Mouse (Mus musculus) kidney, embryonic 15.5 days (tissue): ENCODE data around the gene Mllt6. TPM values are rescaled to one million over a fixed set of nuclear protein-coding genes. Genes with fewer than 3 reads are reported as not detected.

ENCODE experiments used
- ATAC-seq: fragments of 200-750 bp; cut with Nextera tagmentation; replicated peaks from 2 replicates; pipeline ENCODE4 v1.8.0; 2017; ENCODE audit warnings: moderate TSS enrichment; ENCODE audit not compliant: low FRiP score
- H3K27ac ChIP-seq: fragments of 300-500 bp; sonication (generic); 2 replicates; pipeline ENCODE4 v1.5.1; 2015; ENCODE audit warnings: mild to moderate bottlenecking, inconsistent platforms
- H3K27me3 ChIP-seq: fragments of 300-500 bp; sonication (generic); 2 replicates; pipeline ENCODE4 v1.6.1; 2015; ENCODE audit warnings: inconsistent platforms
- H3K36me3 ChIP-seq: fragments of 300-500 bp; sonication (generic); 2 replicates; pipeline ENCODE4 v1.6.1; 2015; ENCODE audit warnings: inconsistent platforms
- H3K4me1 ChIP-seq: fragments of 300-500 bp; sonication (generic); 2 replicates; pipeline ENCODE4 v1.6.1; 2015; ENCODE audit warnings: inconsistent platforms
- H3K4me2 ChIP-seq: fragments of 300-500 bp; sonication (generic); 2 replicates; pipeline ENCODE4 v1.6.1; 2015; ENCODE audit warnings: moderate library complexity, mild to moderate bottlenecking, inconsistent platforms
- H3K4me3 ChIP-seq: fragments of 300-500 bp; sonication (generic); replicated peaks from 2 replicates; pipeline ENCODE4 v1.5.1; 2015; ENCODE audit warnings: mild to moderate bottlenecking, inconsistent platforms
- H3K9ac ChIP-seq: fragments of 300-500 bp; sonication (generic); 2 replicates; pipeline ENCODE4 v1.6.1; 2015; ENCODE audit warnings: mild to moderate bottlenecking, inconsistent platforms
- H3K9me3 ChIP-seq: fragments of 300-500 bp; sonication (generic); replicated peaks from 2 replicates; pipeline ENCODE4 v1.6.1; 2016; ENCODE audit warnings: inconsistent platforms
- WGBS: fragments of 180-500 bp; shearing (Covaris S2); methylation state at CpG from one replicate; pipeline ENCODE4 v1.1.7; 2015; ENCODE audit warnings: mixed read lengths; 5-methylcytosine and 5-hydroxymethylcytosine counted together
- polyA plus RNA-seq: library from polyadenylated mRNA; unstranded; fragments of >200 nt; fragmentation: Nextera tagmentation; extraction: Ambion mirVana; gene quantifications from 2 replicates; pipeline ENCODE4 v1.2.1, GENCODE M21; 2015

The Mllt6 gene
- polyA plus RNA-seq, 1 experiment from 2014 or later = 3.9 TPM

- H3K4me3 ChIP-seq = no peak overlapping the region
- WGBS = 86% methylated on average over 8 of the region's 8 CpGs
Observed at GRCm38 (mm10) chr11:97713896-97714295, 50.7 kb downstream of the Mllt6 start.

GRCm38 (mm10) chr11:97714356-97714755 is 51.1 kb downstream of the Mllt6 start:
- peaks cover 79% of the 10 kb centered on the region for H3K36me3 ChIP-seq
- no peak overlapping the region for H3K4me3 ChIP-seq
- H3K4me1 ChIP-seq = no peaks in the 10 kb centered on the region
- H3K9ac ChIP-seq = no peak overlapping the region
- H3K4me2 ChIP-seq = no peak overlapping the region
- no peaks in the 10 kb centered on the region for H3K9me3 ChIP-seq
- no peak overlapping the region for H3K27ac ChIP-seq
- no peaks in the 10 kb centered on the region for H3K27me3 ChIP-seq
- 95% methylated on average over 3 of the region's 3 CpGs for WGBS
- ATAC-seq = no peak

More at GRCm38 (mm10) chr11:97713896-97714295, 50.7 kb downstream of the Mllt6 start:
- H3K4me1 ChIP-seq = no peaks in the 10 kb centered on the region
- no peak overlapping the region for H3K9ac ChIP-seq
- no peak overlapping the region for H3K27ac ChIP-seq
- H3K36me3 ChIP-seq = peaks cover 79% of the 10 kb centered on the region
- no peaks in the 10 kb centered on the region for H3K27me3 ChIP-seq
- no peak for ATAC-seq
- no peaks in the 10 kb centered on the region for H3K9me3 ChIP-seq
- H3K4me2 ChIP-seq = no peak overlapping the region

GRCm38 (mm10) chr11:97714784-97715760 is 51.9 kb downstream of the Mllt6 start:
- Histone ChIP-seq H3K9ac (no peak overlapping the region), H3K4me1 (no peaks in the 10 kb centered on the region), H3K4me2 (no peak overlapping the region), H3K36me3 (peaks cover 84% of the 10 kb centered on the region), H3K27me3 (no peaks in the 10 kb centered on the region), H3K9me3 (no peaks in the 10 kb centered on the region), H3K27ac (no peak overlapping the region), H3K4me3 (no peak overlapping the region)
- no peak for ATAC-seq
- WGBS = 89% methylated on average over 14 of the region's 14 CpGs

GRCm38 (mm10) chr11:97716021-97716420 is 52.8 kb downstream of the Mllt6 start:
- Histone ChIP-seq H3K27me3 (no peaks in the 10 kb centered on the region), H3K9ac (no peak overlapping the region), H3K27ac (no peak overlapping the region), H3K4me2 (no peak overlapping the region), H3K36me3 (peaks cover 90% of the 10 kb centered on the region), H3K9me3 (no peaks in the 10 kb centered on the region), H3K4me3 (no peak overlapping the region), H3K4me1 (no peaks in the 10 kb centered on the region)
- 83% methylated on average over 8 of the region's 8 CpGs for WGBS
- no peak for ATAC-seq

- Histone ChIP-seq H3K4me1 (peaks cover 2% of the 10 kb centered on the region; the same call in 1 of the 2 replicates), H3K27ac (no peak overlapping the region), H3K4me2 (no peak overlapping the region), H3K9me3 (no peaks in the 10 kb centered on the region), H3K27me3 (no peaks in the 10 kb centered on the region), H3K9ac (no peak overlapping the region), H3K36me3 (peaks cover 90% of the 10 kb centered on the region), H3K4me3 (no peak overlapping the region)
- ATAC-seq = no peak
- 81% methylated on average over 26 of the region's 26 CpGs for WGBS
Observed at GRCm38 (mm10) chr11:97717369-97718280, 54.4 kb downstream of the Mllt6 start.

- no peak overlapping the region for H3K4me3 ChIP-seq
- no peak overlapping the region for H3K4me2 ChIP-seq
- ATAC-seq = no peak
- H3K27ac ChIP-seq = no peak overlapping the region
- no peaks in the 10 kb centered on the region for H3K27me3 ChIP-seq
- H3K36me3 ChIP-seq = peaks cover 89% of the 10 kb centered on the region
- peaks cover 5% of the 10 kb centered on the region; the same call in 1 of the 2 replicates for H3K4me1 ChIP-seq
- 69% methylated on average over 15 of the region's 15 CpGs for WGBS
- no peak overlapping the region for H3K9ac ChIP-seq
- no peaks in the 10 kb centered on the region for H3K9me3 ChIP-seq
Observed at GRCm38 (mm10) chr11:97718281-97718860, 55.2 kb downstream of the Mllt6 start.

- Histone ChIP-seq H3K9me3 (no peaks in the 10 kb centered on the region), H3K27me3 (no peaks in the 10 kb centered on the region), H3K4me1 (peaks cover 9% of the 10 kb centered on the region; the same call in 1 of the 2 replicates), H3K4me2 (no peak overlapping the region), H3K36me3 (peaks cover 88% of the 10 kb centered on the region), H3K9ac (no peak overlapping the region), H3K27ac (no peak overlapping the region), H3K4me3 (no peak overlapping the region)
- WGBS = 85% methylated on average over 4 of the region's 4 CpGs
- ATAC-seq = no peak
Observed at GRCm38 (mm10) chr11:97719041-97719440, 55.8 kb downstream of the Mllt6 start.

- WGBS = 83% methylated on average over 4 of the region's 4 CpGs
- Histone ChIP-seq H3K4me3 (no peak overlapping the region), H3K9me3 (no peaks in the 10 kb centered on the region), H3K4me1 (peaks cover 9% of the 10 kb centered on the region; the same call in 1 of the 2 replicates), H3K4me2 (no peak overlapping the region), H3K27me3 (no peaks in the 10 kb centered on the region), H3K9ac (no peak overlapping the region), H3K36me3 (peaks cover 95% of the 10 kb centered on the region), H3K27ac (no peak overlapping the region)
- ATAC-seq = no peak
Observed at GRCm38 (mm10) chr11:97721338-97721737, 58.1 kb downstream of the Mllt6 start.

GRCm38 (mm10) chr11:97723709-97724108 is 60.5 kb downstream of the Mllt6 start:
- peaks cover 9% of the 10 kb centered on the region; the same call in 1 of the 2 replicates for H3K4me1 ChIP-seq
- H3K9me3 ChIP-seq = no peaks in the 10 kb centered on the region
- peak overlapping the region; percentile 24; the same call in 1 of the 2 replicates for H3K27ac ChIP-seq
- ATAC-seq = peak; percentile 58; the same call in 1 of the 2 replicates
- no peak overlapping the region for H3K4me2 ChIP-seq
- H3K36me3 ChIP-seq = peaks cover 97% of the 10 kb centered on the region
- H3K4me3 ChIP-seq = no peak overlapping the region
- no peaks in the 10 kb centered on the region for H3K27me3 ChIP-seq
- 69% methylated on average over 7 of the region's 7 CpGs for WGBS
- H3K9ac ChIP-seq = no peak overlapping the region

GRCm38 (mm10) chr11:97728311-97728710 is 65.1 kb downstream of the Mllt6 start:
- 62% methylated on average over 7 of the region's 7 CpGs for WGBS
- peaks cover 5% of the 10 kb centered on the region; the same call in 1 of the 2 replicates for H3K4me1 ChIP-seq
- H3K36me3 ChIP-seq = peaks cover 90% of the 10 kb centered on the region
- no peaks in the 10 kb centered on the region for H3K27me3 ChIP-seq
- H3K9ac ChIP-seq = no peak overlapping the region
- H3K27ac ChIP-seq = no peak overlapping the region
- no peaks in the 10 kb centered on the region for H3K9me3 ChIP-seq
- no peak overlapping the region for H3K4me3 ChIP-seq
- no peak overlapping the region for H3K4me2 ChIP-seq
- no peak for ATAC-seq

GRCm38 (mm10) chr11:97728730-97729129 is 65.5 kb downstream of the Mllt6 start:
- Histone ChIP-seq H3K27ac (no peak overlapping the region), H3K4me3 (no peak overlapping the region), H3K4me1 (peaks cover 4% of the 10 kb centered on the region), H3K27me3 (no peaks in the 10 kb centered on the region), H3K36me3 (peaks cover 86% of the 10 kb centered on the region), H3K4me2 (no peak overlapping the region), H3K9ac (no peak overlapping the region), H3K9me3 (no peaks in the 10 kb centered on the region)
- WGBS = 76% methylated on average over 7 of the region's 7 CpGs
- no peak for ATAC-seq
